Mouse (Mus musculus) left cerebral cortex, postnatal 14 days (tissue): ENCODE results near the gene Lmnb2. TPM values are rescaled to one million over a fixed set of nuclear protein-coding genes. Genes with fewer than 3 reads are reported as not detected.
A peak's percentile ranks its signal among the peaks of the same experiment; 100 is the strongest.

Experiments
- DNase-seq, 2 experiments: peaks; one replicate each; pipeline ENCODE4 v3.0.0; 2021 to 2022; ENCODE audit warnings: low spot score in 2 of 2, mixed read lengths in 1 of 2
- intact Hi-C: fragments of 180-260 bp; cut with DNase I; formaldehyde crosslinking; loops from one replicate; pipeline ENCODE4 v1.15.1; 2025
- long read RNA-seq, 2 experiments: library from polyadenylated mRNA; stranded (forward); transcript quantifications; one replicate each; pipeline ENCODE4 v2.0.0; 2021
- total RNA-seq, 2 experiments: library from RNA; stranded (reverse); gene quantifications; 2 replicates each; pipeline ENCODE4 v1.2.3; 2021

The Lmnb2 gene
- 10 to 100 TPM; 19.7 to 20.1 TPM for total RNA-seq
- long read RNA-seq, experiment 1, transcript Lmnb2-201 (12 exons, 3,531 nt), result major isoform, 12 of 27 reads
- long read RNA-seq, experiment 1, partial matches to known transcripts, result 5 of 27 reads
- long read RNA-seq, experiment 1, other reads (novel, unspliced or antisense), result 10 of 27 reads
- long read RNA-seq, experiment 2, transcript Lmnb2-201 (12 exons, 3,531 nt), result major isoform, 18 of 26 reads
- long read RNA-seq, experiment 2, partial matches to known transcripts, result 1 of 26 reads
- long read RNA-seq, experiment 2, other reads (novel, unspliced or antisense), result 7 of 26 reads

- intact Hi-C loops, result no loop called here
- DNase-seq, result peak; percentile 84 to 88
Observed at GRCm38 (mm10) chr10:80917779-80918434, at the start of gene Lmnb2. TSS of gene Lmnb2 (minus strand) at chr10:80918245.

GRCm38 (mm10) chr10:80967101-80967656 is 49.1 kb upstream of the Lmnb2 start:
- intact Hi-C loops, result no loop called here
- no peak for DNase-seq

GRCm38 (mm10) chr10:80966296-80966695 is 48.3 kb upstream of the Lmnb2 start:
- intact Hi-C loops, result no loop called here
- DNase-seq, result no peak

GRCm38 (mm10) chr10:80963031-80963975 is 45.3 kb upstream of the Lmnb2 start:
- intact Hi-C loops, result no loop called here
- no peak for DNase-seq

GRCm38 (mm10) chr10:80962585-80962984 is 44.5 kb upstream of the Lmnb2 start:
- intact Hi-C loops, result no loop called here
- DNase-seq, result no peak

- intact Hi-C loops, result no loop called here
- no peak for DNase-seq
Observed at GRCm38 (mm10) chr10:80962051-80962472, 44.0 kb upstream of the Lmnb2 start.

GRCm38 (mm10) chr10:80960551-80961508 is 42.8 kb upstream of the Lmnb2 start:
- no peak for DNase-seq
- intact Hi-C loops, result no loop called here

- no peak for DNase-seq
- intact Hi-C loops, result no loop called here
Observed at GRCm38 (mm10) chr10:80958979-80959637, 41.1 kb upstream of the Lmnb2 start.

- intact Hi-C loops, result no loop called here
- no peak for DNase-seq
Observed at GRCm38 (mm10) chr10:80957791-80958190, 39.7 kb upstream of the Lmnb2 start.

GRCm38 (mm10) chr10:80956901-80957300 is 38.9 kb upstream of the Lmnb2 start:
- intact Hi-C loops, result no loop called here
- DNase-seq, result no peak

- intact Hi-C loops, result no loop called here
- no peak for DNase-seq
Observed at GRCm38 (mm10) chr10:80956385-80956784, 38.3 kb upstream of the Lmnb2 start.

GRCm38 (mm10) chr10:80955536-80955935 is 37.5 kb upstream of the Lmnb2 start:
- intact Hi-C loops, result no loop called here
- DNase-seq, result peak; percentile 62 to 66

GRCm38 (mm10) chr10:80954843-80955242 is 36.8 kb upstream of the Lmnb2 start:
- intact Hi-C loops, result no loop called here
- no peak for DNase-seq

GRCm38 (mm10) chr10:80954415-80954814 is 36.4 kb upstream of the Lmnb2 start:
- no peak for DNase-seq
- intact Hi-C loops, result no loop called here

- no peak for DNase-seq
- intact Hi-C loops, result no loop called here
Observed at GRCm38 (mm10) chr10:80952449-80952848, 34.4 kb upstream of the Lmnb2 start.

- intact Hi-C loops, result no loop called here
- DNase-seq, result no peak
Observed at GRCm38 (mm10) chr10:80951761-80952390, 33.8 kb upstream of the Lmnb2 start.

GRCm38 (mm10) chr10:80950314-80950713 is 32.3 kb upstream of the Lmnb2 start:
- intact Hi-C loops, result no loop called here
- no peak for DNase-seq

- no peak for DNase-seq
- intact Hi-C loops, result no loop called here
Observed at GRCm38 (mm10) chr10:80949081-80949480, 31.0 kb upstream of the Lmnb2 start.
